Mouse (Mus musculus) heart, adult 11 months (tissue): ENCODE results near the gene Nf1.

Experiments used
- DNase-seq: peaks from one replicate; pipeline ENCODE4 v3.0.0; 2022

Gene Nf1

GRCm38 (mm10) chr11:79329585-79329984 is 9.9 kb upstream of the Nf1 start:
- DNase-seq = no peak

GRCm38 (mm10) chr11:79335077-79335476 is 4.4 kb upstream of the Nf1 start:
- peak; percentile 82 for DNase-seq

- no peak for DNase-seq
These were observed 2.7 kb upstream of the Nf1 start for GRCm38 (mm10) chr11:79336722-79337267.

GRCm38 (mm10) chr11:79338621-79339020 is 872 bp upstream of the Nf1 start:
- peak; percentile 84 for DNase-seq

- DNase-seq = peak; percentile 97
These were observed 602 bp downstream of the Nf1 start for GRCm38 (mm10) chr11:79339808-79340781.

GRCm38 (mm10) chr11:79356995-79357394 is 17.5 kb downstream of the Nf1 start:
- peak; percentile 74 for DNase-seq

GRCm38 (mm10) chr11:79357397-79357796 is 17.9 kb downstream of the Nf1 start:
- DNase-seq = no peak

- no peak for DNase-seq
These were observed 25.5 kb downstream of the Nf1 start for GRCm38 (mm10) chr11:79364956-79365355.

GRCm38 (mm10) chr11:79366284-79366683 is 26.8 kb downstream of the Nf1 start:
- DNase-seq = no peak

- DNase-seq = no peak
These were observed 33.5 kb downstream of the Nf1 start for GRCm38 (mm10) chr11:79373031-79373430.

- peak; percentile 94 for DNase-seq
These were observed 58.8 kb downstream of the Nf1 start for GRCm38 (mm10) chr11:79398336-79398735.

- DNase-seq = no peak
These were observed 64.3 kb downstream of the Nf1 start for GRCm38 (mm10) chr11:79403625-79404319.

GRCm38 (mm10) chr11:79413761-79414513 is 74.4 kb downstream of the Nf1 start:
- DNase-seq = no peak

- no peak for DNase-seq
These were observed 83.0 kb downstream of the Nf1 start for GRCm38 (mm10) chr11:79422496-79422895.

- no peak for DNase-seq
These were observed 87.1 kb downstream of the Nf1 start for GRCm38 (mm10) chr11:79426571-79426970.

GRCm38 (mm10) chr11:79427638-79428037 is 88.1 kb downstream of the Nf1 start:
- DNase-seq = no peak

- DNase-seq = no peak
These were observed 95.8 kb downstream of the Nf1 start for GRCm38 (mm10) chr11:79435252-79435651.

- DNase-seq = no peak
These were observed 108.9 kb downstream of the Nf1 start for GRCm38 (mm10) chr11:79448361-79448760.

- no peak for DNase-seq
These were observed 113.5 kb downstream of the Nf1 start for GRCm38 (mm10) chr11:79452966-79453365.

- DNase-seq = no peak
These were observed 118.4 kb downstream of the Nf1 start for GRCm38 (mm10) chr11:79457928-79458327.

- DNase-seq = no peak
These were observed 120.4 kb downstream of the Nf1 start for GRCm38 (mm10) chr11:79459846-79460245.

GRCm38 (mm10) chr11:79460756-79461450 is 121.4 kb downstream of the Nf1 start:
- no peak for DNase-seq
